Mouse (Mus musculus) E14TG2a.4 (cell line): Measurements from ENCODE around the gene Ifngr1.
A peak's percentile ranks its signal among the peaks of the same experiment; 100 is the strongest.

Source experiments
- H3K27me3 ChIP-seq: 2 replicates; pipeline ENCODE4 v1.6.1; 2014; ENCODE audit warnings: low read length, control low read depth; ENCODE audit not compliant: insufficient read depth
- H3K36me3 ChIP-seq: 2 replicates; pipeline ENCODE4 v1.6.1; 2014; ENCODE audit warnings: low read length, control low read depth; ENCODE audit not compliant: insufficient read depth
- H3K4me1 ChIP-seq: replicated peaks from 2 replicates; pipeline ENCODE4 v1.6.1; 2014; ENCODE audit warnings: low read depth, low read length, control low read depth
- H3K4me3 ChIP-seq: replicated peaks from 2 replicates; pipeline ENCODE4 v1.5.1; 2014; ENCODE audit warnings: mild to moderate bottlenecking, low read length
- H3K9me3 ChIP-seq: 2 replicates; pipeline ENCODE4 v1.6.1; 2014; ENCODE audit warnings: low read length, control low read depth
- CTCF ChIP-seq: conservative IDR thresholded peaks from 2 replicates; pipeline ENCODE4 v1.5.1; 2014; ENCODE audit warnings: low read length
- NANOG ChIP-seq: IDR thresholded peaks from 2 replicates; pipeline ENCODE4 v1.6.1; 2014; ENCODE audit warnings: borderline replicate concordance, low read length, mixed read lengths
- POU5F1 ChIP-seq: IDR thresholded peaks from 2 replicates; pipeline ENCODE4 v1.6.1; 2014; ENCODE audit warnings: low read length, borderline replicate concordance

Gene Ifngr1

DNA sequence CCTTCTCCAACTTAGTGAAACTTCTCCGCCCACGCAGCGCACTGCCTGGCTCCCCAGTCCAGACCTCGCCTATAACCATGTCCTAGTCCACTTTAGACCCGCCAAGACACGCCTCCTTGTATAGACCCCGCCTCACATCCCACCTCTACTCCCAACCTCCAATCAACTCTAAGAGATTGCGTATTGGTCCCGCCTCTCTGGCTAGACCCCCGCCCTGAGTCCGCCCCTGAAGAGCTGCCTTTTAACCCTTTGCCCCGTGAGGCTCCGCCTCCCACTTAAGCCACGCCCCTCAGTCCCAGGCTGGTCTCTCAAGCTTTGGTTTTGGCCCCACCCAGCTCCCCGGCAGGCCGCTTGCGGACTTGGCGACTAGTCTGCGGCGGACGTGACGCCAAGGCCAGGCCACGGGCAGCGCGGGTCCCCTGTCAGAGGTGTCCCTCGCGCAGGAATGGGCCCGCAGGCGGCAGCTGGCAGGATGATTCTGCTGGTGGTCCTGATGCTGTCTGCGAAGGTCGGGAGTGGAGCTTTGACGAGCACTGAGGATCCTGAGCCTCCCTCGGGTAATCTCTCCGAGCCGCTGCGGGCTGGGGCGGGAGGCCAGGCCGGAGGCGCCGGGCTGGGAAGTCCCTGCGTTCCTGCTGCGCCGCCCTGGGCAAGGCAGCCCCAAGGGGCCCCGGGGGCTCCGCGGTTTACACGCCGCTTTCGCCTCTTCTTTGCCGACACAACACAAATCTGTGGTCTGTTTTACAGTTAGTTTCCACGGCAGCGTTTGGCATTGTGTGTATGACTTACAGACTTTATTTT, at the start of gene Ifngr1:
Gene Ifngr1, plus strand, starts transcription at position 309 of the 801 bp plus-strand sequence.
- Histone ChIP-seq H3K4me1 (peaks cover 22% of the 10 kb centered on the region), H3K9me3 (no peaks in the 10 kb centered on the region), H3K27me3 (peaks cover 39% of the 10 kb centered on the region), H3K36me3 (no peaks in the 10 kb centered on the region), H3K4me3 (peak within 1 kb of the TSS; percentile 85)
- TF ChIP-seq POU5F1 (no peak), NANOG (no peak), CTCF (no peak)

DNA sequence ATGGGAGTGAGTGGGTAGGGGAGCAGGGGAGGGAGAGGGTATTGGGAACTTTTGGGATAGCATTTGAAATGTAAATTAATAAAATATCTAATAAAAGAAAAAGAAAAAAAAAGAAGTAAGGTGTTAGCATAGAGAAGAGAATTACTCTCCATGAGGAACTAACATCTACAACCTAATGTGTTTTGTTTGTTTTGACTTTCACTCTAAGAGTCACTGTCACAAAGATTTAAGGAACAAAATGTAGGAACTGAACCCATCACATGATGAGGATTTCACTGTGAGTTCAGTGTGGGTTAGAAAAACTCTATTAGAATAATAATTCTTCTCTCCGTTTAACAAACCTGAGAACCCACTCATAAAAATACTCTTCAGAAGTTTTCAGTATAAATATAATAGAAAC, 44.9 kb upstream of the Ifngr1 start:
- Histone ChIP-seq H3K36me3 (no peaks in the 10 kb centered on the region), H3K27me3 (no peaks in the 10 kb centered on the region), H3K4me3 (no peak overlapping the region), H3K4me1 (no peaks in the 10 kb centered on the region), H3K9me3 (peaks cover 40% of the 10 kb centered on the region)
- no peak for TF ChIP-seq NANOG
- no peak for TF ChIP-seq CTCF
- no peak for TF ChIP-seq POU5F1

DNA sequence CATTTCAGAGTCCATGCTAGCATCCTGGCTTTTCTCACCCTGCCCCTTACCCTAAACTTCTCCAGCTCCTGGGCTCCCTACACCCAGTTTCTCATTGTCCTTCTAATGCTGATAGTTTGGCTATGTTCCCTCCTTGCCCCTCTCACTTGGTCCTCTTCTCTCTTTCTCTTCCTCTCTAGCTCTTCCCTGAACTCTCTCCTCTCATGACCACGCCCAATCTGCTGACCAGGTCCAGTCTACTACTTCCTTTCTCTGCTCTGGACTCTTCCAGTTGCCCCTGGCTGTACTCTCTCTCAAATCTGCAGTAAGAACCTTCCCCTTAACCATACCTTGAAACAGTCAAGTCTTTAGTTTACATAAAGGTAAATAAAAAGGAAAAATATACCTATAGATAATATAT, 43.7 kb upstream of the Ifngr1 start:
- no peak for TF ChIP-seq NANOG
- no peak for TF ChIP-seq CTCF
- no peak for TF ChIP-seq POU5F1
- Histone ChIP-seq H3K4me1 (no peaks in the 10 kb centered on the region), H3K9me3 (peaks cover 40% of the 10 kb centered on the region), H3K27me3 (no peaks in the 10 kb centered on the region), H3K4me3 (no peak overlapping the region), H3K36me3 (no peaks in the 10 kb centered on the region)

DNA sequence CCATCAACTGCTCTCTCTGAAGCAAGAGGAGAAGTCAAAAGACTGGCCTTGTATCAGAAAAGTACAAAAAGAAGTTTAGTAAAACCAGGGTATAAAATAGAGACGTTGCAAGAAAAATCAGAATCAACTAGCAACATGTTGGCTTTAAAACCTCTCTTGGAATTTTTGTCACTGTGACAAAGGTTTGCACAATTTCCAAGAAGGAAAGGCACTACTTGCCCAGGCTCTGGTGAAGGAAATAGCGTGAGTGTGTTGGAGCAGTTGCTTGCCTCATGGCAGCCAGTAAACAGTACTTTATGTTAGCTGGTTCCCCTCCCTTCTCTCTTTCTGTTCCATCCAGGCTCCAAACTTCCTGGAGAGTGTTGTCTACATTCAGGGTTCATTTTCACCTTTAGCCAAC, 43.3 kb upstream of the Ifngr1 start:
- TF ChIP-seq NANOG, result no peak
- no peak for TF ChIP-seq POU5F1
- H3K9me3 ChIP-seq, result peaks cover 40% of the 10 kb centered on the region
- no peaks in the 10 kb centered on the region for H3K4me1 ChIP-seq
- H3K27me3 ChIP-seq, result no peaks in the 10 kb centered on the region
- no peaks in the 10 kb centered on the region for H3K36me3 ChIP-seq
- H3K4me3 ChIP-seq, result no peak overlapping the region

DNA sequence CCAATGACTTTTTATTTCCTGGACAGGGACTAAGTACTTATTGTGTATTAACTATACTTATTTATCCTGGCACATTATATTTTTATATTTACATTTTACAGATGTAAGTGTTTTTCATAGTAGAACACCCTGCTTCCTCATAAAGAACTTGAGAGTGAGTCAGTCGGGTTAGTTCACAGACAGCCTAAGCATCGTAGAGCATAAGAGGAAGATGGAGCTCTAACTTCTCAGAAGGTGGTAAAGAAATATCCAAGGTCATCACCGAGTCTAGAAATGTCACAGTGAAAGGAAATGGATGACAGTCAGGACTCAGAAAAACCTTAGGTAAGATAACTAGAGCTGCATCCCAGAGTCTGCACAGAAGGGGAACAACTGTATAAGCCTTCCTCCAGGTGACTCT, 40.2 kb upstream of the Ifngr1 start:
- no peak overlapping the region for H3K4me3 ChIP-seq
- TF ChIP-seq POU5F1 (no peak), CTCF (no peak), NANOG (no peak)
- H3K4me1 ChIP-seq, result no peaks in the 10 kb centered on the region
- peaks cover 33% of the 10 kb centered on the region for H3K9me3 ChIP-seq
- no peaks in the 10 kb centered on the region for H3K27me3 ChIP-seq
- no peaks in the 10 kb centered on the region for H3K36me3 ChIP-seq

DNA sequence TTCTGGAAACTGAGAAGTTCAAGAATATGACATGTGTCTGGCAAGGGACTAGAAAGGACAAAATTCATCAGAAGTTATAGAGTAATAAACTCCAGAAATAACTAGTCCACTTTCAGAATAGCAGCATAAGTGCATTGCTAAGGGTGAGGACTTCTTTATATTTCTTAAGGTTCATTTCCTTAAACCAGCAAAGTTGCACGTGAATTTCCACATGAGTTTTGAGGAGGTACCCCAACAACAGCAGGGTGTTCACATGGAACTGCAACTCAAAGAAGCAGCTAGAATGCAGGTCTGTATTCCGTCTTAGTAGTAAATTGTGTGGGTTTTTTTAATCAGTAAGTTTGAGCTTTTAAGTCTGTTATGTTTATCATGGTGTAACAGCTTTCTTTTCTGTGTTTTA, 37.9 kb upstream of the Ifngr1 start:
- Histone ChIP-seq H3K4me3 (no peak overlapping the region), H3K27me3 (no peaks in the 10 kb centered on the region), H3K9me3 (peaks cover 10% of the 10 kb centered on the region), H3K4me1 (no peaks in the 10 kb centered on the region), H3K36me3 (no peaks in the 10 kb centered on the region)
- no peak for TF ChIP-seq NANOG
- TF ChIP-seq CTCF, result no peak

DNA sequence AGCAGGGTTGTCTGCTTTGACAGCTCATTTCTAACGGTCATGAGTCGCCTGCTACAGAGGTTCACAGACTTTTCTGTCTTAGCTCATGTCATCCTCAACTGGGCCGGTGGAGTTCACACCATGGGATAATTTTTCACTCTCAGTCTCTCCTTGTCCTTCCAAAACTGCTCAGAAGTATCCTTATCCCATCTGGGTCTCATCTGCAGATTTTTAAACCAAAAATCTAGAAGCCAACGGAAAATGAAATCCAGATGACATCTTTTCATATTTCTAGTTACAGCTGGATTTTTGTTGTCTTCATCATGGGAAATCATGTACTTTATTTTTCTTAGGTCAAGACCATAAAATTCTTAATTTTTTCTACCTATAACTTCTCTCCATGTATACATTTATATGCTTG, 34.1 kb upstream of the Ifngr1 start:
- Histone ChIP-seq H3K9me3 (no peaks in the 10 kb centered on the region), H3K4me3 (no peak overlapping the region), H3K36me3 (no peaks in the 10 kb centered on the region), H3K4me1 (no peaks in the 10 kb centered on the region), H3K27me3 (no peaks in the 10 kb centered on the region)
- TF ChIP-seq POU5F1 (no peak), NANOG (no peak), CTCF (no peak)

DNA sequence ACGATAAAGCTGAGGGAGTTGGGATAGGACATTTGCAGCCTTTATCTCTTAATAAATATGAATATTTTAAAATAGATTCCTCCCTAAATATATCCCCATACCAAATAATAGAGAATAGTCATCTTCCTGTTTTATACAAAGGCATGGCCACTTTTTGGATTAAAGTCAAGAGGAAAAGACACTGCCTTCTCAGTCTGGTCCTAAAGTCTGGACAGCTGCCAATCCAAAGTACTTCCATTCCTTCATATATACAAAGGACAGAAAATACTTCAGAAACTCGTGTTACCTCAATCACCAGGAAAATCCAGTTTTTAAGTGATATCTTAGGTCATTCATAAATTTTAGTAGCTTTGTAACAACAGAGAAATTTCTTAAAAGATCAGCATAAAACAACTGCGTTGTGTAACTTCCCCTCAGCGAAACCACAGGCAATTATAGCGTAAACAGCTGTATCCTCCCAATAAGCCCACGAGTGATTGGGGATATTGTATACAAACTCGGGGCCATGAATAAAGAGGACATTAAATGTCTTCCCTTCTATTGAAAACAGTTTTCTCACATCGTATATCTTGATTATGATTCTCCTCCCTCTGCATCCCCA, 32.1 kb upstream of the Ifngr1 start:
- Histone ChIP-seq H3K36me3 (no peaks in the 10 kb centered on the region), H3K9me3 (no peaks in the 10 kb centered on the region), H3K4me1 (no peaks in the 10 kb centered on the region), H3K27me3 (no peaks in the 10 kb centered on the region), H3K4me3 (no peak overlapping the region)
- TF ChIP-seq NANOG (no peak), CTCF (no peak), POU5F1 (no peak)

DNA sequence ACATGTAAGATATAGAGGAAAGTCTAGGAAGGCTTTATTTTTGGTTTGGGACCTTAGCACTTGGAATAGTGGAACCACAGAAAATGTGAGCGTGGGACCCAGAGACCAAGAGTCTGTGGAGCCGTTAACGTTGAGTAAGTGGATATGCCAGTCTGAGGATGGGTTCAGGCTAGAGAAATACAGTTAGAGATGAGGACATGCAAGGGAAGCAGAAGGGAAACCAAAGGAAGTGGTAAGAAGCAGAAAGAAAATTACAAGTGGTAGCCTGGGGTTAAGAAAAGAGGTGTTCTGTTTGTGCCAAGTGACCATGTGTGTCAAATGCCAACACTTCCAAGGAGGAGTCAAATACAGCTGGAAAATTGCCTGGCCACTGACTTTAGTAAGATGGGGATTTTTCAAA, 29.2 kb upstream of the Ifngr1 start:
- Histone ChIP-seq H3K4me3 (no peak overlapping the region), H3K4me1 (no peaks in the 10 kb centered on the region), H3K9me3 (no peaks in the 10 kb centered on the region), H3K36me3 (no peaks in the 10 kb centered on the region), H3K27me3 (no peaks in the 10 kb centered on the region)
- TF ChIP-seq POU5F1 (no peak), NANOG (no peak), CTCF (no peak)

DNA sequence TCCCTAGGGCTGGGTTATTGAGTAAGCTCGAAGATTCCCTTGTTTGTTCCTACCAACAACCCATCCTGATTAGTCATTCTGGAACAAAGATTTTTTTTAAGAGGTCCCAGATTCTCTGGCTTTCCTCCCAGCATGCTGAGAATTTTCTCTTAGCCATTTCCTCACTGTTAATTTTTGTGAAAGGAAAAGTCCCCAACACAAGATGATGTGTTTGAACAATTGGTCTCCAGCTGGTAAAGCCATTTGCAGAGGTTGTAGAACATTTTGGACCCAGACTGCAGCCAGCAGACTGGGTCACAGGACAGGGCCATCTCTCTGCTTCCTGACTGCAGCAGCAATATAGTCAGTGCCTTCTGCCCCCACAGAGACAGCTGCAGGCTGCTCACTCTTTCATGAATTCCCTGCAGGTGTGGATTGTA, 28.3 kb upstream of the Ifngr1 start:
- TF ChIP-seq POU5F1 (no peak), NANOG (no peak)
- Histone ChIP-seq H3K4me1 (no peaks in the 10 kb centered on the region), H3K36me3 (no peaks in the 10 kb centered on the region), H3K4me3 (no peak overlapping the region), H3K27me3 (no peaks in the 10 kb centered on the region), H3K9me3 (no peaks in the 10 kb centered on the region)
